Mouse (Mus musculus): ENCODE results near the gene Myo9b.

GRCm38 (mm10) chr8:71402446-71402964 is 130.0 kb downstream of the Myo9b start:
- TF ChIP-seq CTCF (IDR thresholded peaks at IDR 0.05; ENCODE audit: borderline replicate concordance, extremely low read depth, insufficient read depth, insufficient read length) (no peak), POLR2A (IDR thresholded peaks at IDR 0.05; ENCODE audit: borderline replicate concordance, extremely low read depth, insufficient read depth, insufficient read length, poor library complexity, severe bottlenecking) (no peak)
